Mouse (Mus musculus): ENCODE data around the gene Tbx4. TPM values are rescaled to one million over a fixed set of nuclear protein-coding genes. Genes with fewer than 3 reads are reported as not detected.

The Tbx4 gene
- total and polyA plus RNA-seq, 3 experiments, result not detected

DNA sequence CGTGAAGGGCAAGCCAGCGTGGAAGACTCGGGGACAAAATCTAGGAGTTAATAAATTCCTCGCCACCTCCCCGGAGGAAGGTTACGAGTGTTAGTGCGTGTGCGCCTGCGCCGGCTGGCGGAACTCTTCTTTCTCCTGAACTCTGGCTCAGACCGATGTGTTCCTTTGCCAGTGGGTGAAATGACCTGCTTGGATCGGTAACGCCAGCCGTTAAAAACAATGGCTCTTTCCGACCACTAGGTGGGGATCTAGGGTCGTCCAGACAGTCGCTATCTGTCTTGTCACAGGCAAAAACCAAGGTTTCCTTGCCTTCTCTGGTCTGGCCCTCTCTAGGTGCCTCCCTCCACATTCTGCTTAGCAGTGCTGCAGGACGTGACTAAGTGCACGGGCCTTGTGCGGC, 37.2 kb upstream of the Tbx4 start:
- no peaks in the 10 kb centered on the region for H3K9me3 ChIP-seq (replicated peaks; ENCODE audit: low read length)
- no peaks in the 10 kb centered on the region for H3K36me3 ChIP-seq (replicated peaks in 1 of 2; ENCODE audit: control insufficient read depth in 1 of 2, insufficient read depth in 1 of 2, low read length in 1 of 2)
- H3K79me2 ChIP-seq (replicated peaks; ENCODE audit: control insufficient read depth, extremely low read depth, insufficient read depth, poor library complexity, severe bottlenecking), result no peaks in the 10 kb centered on the region
- H3K27me3 ChIP-seq (replicated peaks), result peaks cover 31% of the 10 kb centered on the region
- H3K27ac ChIP-seq (ENCODE audit: insufficient read depth, low read depth), result no peak overlapping the region
- H3K4me1 ChIP-seq (ENCODE audit: control insufficient read depth in 1 of 2, insufficient read depth in 2 of 2), result peaks cover 6 to 12% of the 10 kb centered on the region in 2 experiments
- no peak overlapping the region for H3K4me3 ChIP-seq (replicated peaks in 1 of 3; ENCODE audit: low read depth in 2 of 3, low read length in 2 of 3, poor library complexity in 1 of 3)
- TF ChIP-seq MAFK (IDR thresholded peaks at IDR 0.05; ENCODE audit: insufficient replicate concordance, low read length), result no peak
- TF ChIP-seq MAX (IDR thresholded peaks at IDR 0.05; ENCODE audit: low read length), result no peak
- TF ChIP-seq SMC3 (IDR thresholded peaks at IDR 0.05; ENCODE audit: low read depth, low read length), result peak; percentile 98
- peak; percentile 32; the same call in 1 of the 2 replicates for TF ChIP-seq MEF2A (IDR thresholded peaks at IDR 0.05; ENCODE audit: borderline replicate concordance, low read depth, low read length)
- 0 out of 2 replicates have a peak, but pooled peaks have one; percentile 46 for TF ChIP-seq TBP (conservative IDR thresholded peaks at IDR 0.05; ENCODE audit: low read depth, low read length)
- TF ChIP-seq ZC3H11A (IDR thresholded peaks at IDR 0.05; ENCODE audit: low read depth, low read length), result peak; percentile 91
- peak; percentile 46; the same call in 1 of the 2 replicates for TF ChIP-seq BHLHE40 (IDR thresholded peaks at IDR 0.05; ENCODE audit: low read depth, low read length)
- peak; percentile 47; the same call in 1 of the 2 replicates for TF ChIP-seq IRF4 (IDR thresholded peaks at IDR 0.05; ENCODE audit: low read depth, low read length)
- TF ChIP-seq ZMIZ1 (IDR thresholded peaks at IDR 0.05; ENCODE audit: low read depth, low read length), result no peak
- TF ChIP-seq MXI1 (IDR thresholded peaks at IDR 0.05; ENCODE audit: low read depth, low read length), result 0 out of 2 replicates have a peak, but pooled peaks have one; percentile 24
- TF ChIP-seq USF1 (IDR thresholded peaks at IDR 0.05; ENCODE audit: low read depth, low read length), result no peak
- TF ChIP-seq NRF1 (IDR thresholded peaks at IDR 0.05; ENCODE audit: low read depth, low read length), result peak; percentile 78
- TF ChIP-seq CHD2 (IDR thresholded peaks at IDR 0.05; ENCODE audit: low read length), result no peak
- TF ChIP-seq HCFC1 (IDR thresholded peaks at IDR 0.05; ENCODE audit: low read depth, low read length), result no peak
- TF ChIP-seq CTCF (conservative IDR thresholded peaks at IDR 0.05 in 1 of 2, IDR thresholded peaks at IDR 0.05 in 1 of 2; ENCODE audit: low read depth in 2 of 2, low read length in 2 of 2), result peak; percentile 87 to 98
- no peak for TF ChIP-seq ZKSCAN1 (IDR thresholded peaks at IDR 0.05; ENCODE audit: borderline replicate concordance, low read depth, low read length)
- TF ChIP-seq UBTF (IDR thresholded peaks at IDR 0.05; ENCODE audit: low read depth, low read length), result 0 out of 2 replicates have a peak, but pooled peaks have one; percentile 44
- TF ChIP-seq JUN (IDR thresholded peaks at IDR 0.05; ENCODE audit: insufficient read depth, low read depth, low read length), result no peak
- TF ChIP-seq RAD21 (IDR thresholded peaks at IDR 0.05; ENCODE audit: low read depth, low read length), result peak; percentile 99
- no peak for TF ChIP-seq JUND (conservative IDR thresholded peaks at IDR 0.05; ENCODE audit: low read depth, low read length)
- peak; percentile 37; the same call in 1 of the 2 replicates for TF ChIP-seq NELFE (IDR thresholded peaks at IDR 0.05; ENCODE audit: low read depth, low read length)
- no peak overlapping the region for H3K9ac ChIP-seq (ENCODE audit: insufficient read depth, low read depth)
- peak overlapping the region; percentile 22; the same call in 1 of the 2 replicates for H3K4me2 ChIP-seq (ENCODE audit: insufficient read depth, low read depth, poor library complexity, severe bottlenecking)
- dilution Hi-C loops (cut with MboI; ENCODE audit: extremely low pct_ligation_motif_present, extremely low pct_unique_long_range_greater_than_20kb, low sequenced_read_pairs) (no loop called here), in situ Hi-C loops (cut with MboI; ENCODE audit: low pct_ligation_motif_present, low pct_unique_long_range_greater_than_20kb, low sequenced_read_pairs) (loop anchor here (5.0 kb wide), 1 partner anchor 123 kb away; no protein-coding TSS in a partner anchor)
- DNase-seq (ENCODE audit: extremely low read depth), result peak; percentile 93
